Mouse (Mus musculus): ENCODE measurements around the gene Dennd6b.

Gene Dennd6b

GRCm38 (mm10) chr15:89161397-89161796 is 34.9 kb downstream of the Dennd6b start:
- in situ Hi-C loops (cut with MboI, MseI): no loop called here

- in situ Hi-C loops (cut with MboI, MseI): no loop called here
Observed at GRCm38 (mm10) chr15:89158516-89158915, 37.8 kb downstream of the Dennd6b start.

GRCm38 (mm10) chr15:89157954-89158353 is 38.3 kb downstream of the Dennd6b start:
- in situ Hi-C loops (cut with MboI, MseI): no loop called here

GRCm38 (mm10) chr15:89152312-89152711 is 44.0 kb downstream of the Dennd6b start:
- in situ Hi-C loops (cut with MboI, MseI): no loop called here

- in situ Hi-C loops (cut with MboI, MseI): no loop called here
Observed at GRCm38 (mm10) chr15:89150041-89150390, 46.3 kb downstream of the Dennd6b start.

- in situ Hi-C loops (cut with MboI, MseI): no loop called here
Observed at GRCm38 (mm10) chr15:89149271-89150040, 46.8 kb downstream of the Dennd6b start, which contains the start of gene Mapk11. TSS of gene Mapk11 (minus strand) at chr15:89149628.

GRCm38 (mm10) chr15:89148496-89149270 is 47.6 kb downstream of the Dennd6b start:
- in situ Hi-C loops (cut with MboI, MseI): no loop called here

GRCm38 (mm10) chr15:89147895-89148294 is 48.4 kb downstream of the Dennd6b start:
- in situ Hi-C loops (cut with MboI, MseI): no loop called here

GRCm38 (mm10) chr15:89147456-89147855 is 48.8 kb downstream of the Dennd6b start:
- in situ Hi-C loops (cut with MboI, MseI): no loop called here

GRCm38 (mm10) chr15:89147024-89147423 is 49.3 kb downstream of the Dennd6b start:
- in situ Hi-C loops (cut with MboI, MseI): no loop called here

GRCm38 (mm10) chr15:89146537-89146936 is 49.8 kb downstream of the Dennd6b start:
- in situ Hi-C loops (cut with MboI, MseI): no loop called here

GRCm38 (mm10) chr15:89145813-89146350 is 50.4 kb downstream of the Dennd6b start:
- in situ Hi-C loops (cut with MboI, MseI): no loop called here

GRCm38 (mm10) chr15:89144965-89145364 is 51.3 kb downstream of the Dennd6b start:
- in situ Hi-C loops (cut with MboI, MseI): no loop called here

- in situ Hi-C loops (cut with MboI, MseI): no loop called here
Observed at GRCm38 (mm10) chr15:89143134-89143533, 53.2 kb downstream of the Dennd6b start.

GRCm38 (mm10) chr15:89141905-89142304 is 54.4 kb downstream of the Dennd6b start:
- in situ Hi-C loops (cut with MboI, MseI): no loop called here

GRCm38 (mm10) chr15:89141443-89141842 is 54.9 kb downstream of the Dennd6b start:
- in situ Hi-C loops (cut with MboI, MseI): no loop called here

GRCm38 (mm10) chr15:89140659-89141252 is 55.5 kb downstream of the Dennd6b start, which contains the start of gene Mapk12:
TSS of gene Mapk12 (minus strand) at chr15:89140703.
- in situ Hi-C loops (cut with MboI, MseI): no loop called here

- in situ Hi-C loops (cut with MboI, MseI): no loop called here
Observed at GRCm38 (mm10) chr15:89140048-89140658, 56.1 kb downstream of the Dennd6b start.

- in situ Hi-C loops (cut with MboI, MseI): no loop called here
Observed at GRCm38 (mm10) chr15:89138531-89138930, 57.8 kb downstream of the Dennd6b start.

GRCm38 (mm10) chr15:89138046-89138405 is 58.3 kb downstream of the Dennd6b start:
- in situ Hi-C loops (cut with MboI, MseI): no loop called here

GRCm38 (mm10) chr15:89137378-89138045 is 58.8 kb downstream of the Dennd6b start:
- in situ Hi-C loops (cut with MboI, MseI): no loop called here
